Mouse (Mus musculus) WW6 (cell line): ENCODE results near the gene Tgm2.

ENCODE experiments used
- DNase-seq: peaks from one replicate; pipeline ENCODE4 v3.0.0-alpha.2; 2013; ENCODE audit warnings: low read depth, low spot score

Tgm2 gene

GRCm38 (mm10) chr2:158141690-158142440 lies 4.4 kb downstream of the Tgm2 start:
- no peak for DNase-seq

GRCm38 (mm10) chr2:158141271-158141670 lies 5.0 kb downstream of the Tgm2 start:
- DNase-seq, result no peak

GRCm38 (mm10) chr2:158140664-158141063 lies 5.6 kb downstream of the Tgm2 start:
- DNase-seq, result no peak

GRCm38 (mm10) chr2:158139628-158140027 lies 6.6 kb downstream of the Tgm2 start:
- no peak for DNase-seq

- no peak for DNase-seq
Observed at GRCm38 (mm10) chr2:158138778-158139177, 7.5 kb downstream of the Tgm2 start.

GRCm38 (mm10) chr2:158137771-158138170 lies 8.5 kb downstream of the Tgm2 start:
- DNase-seq, result no peak

- DNase-seq, result no peak
Observed at GRCm38 (mm10) chr2:158136205-158136604, 10.0 kb downstream of the Tgm2 start.

GRCm38 (mm10) chr2:158133050-158133449 lies 13.2 kb downstream of the Tgm2 start:
- no peak for DNase-seq

- no peak for DNase-seq
Observed at GRCm38 (mm10) chr2:158132320-158132719, 13.9 kb downstream of the Tgm2 start.

GRCm38 (mm10) chr2:158131197-158131835 lies 14.9 kb downstream of the Tgm2 start:
- DNase-seq, result no peak

- no peak for DNase-seq
Observed at GRCm38 (mm10) chr2:158130391-158130986, 15.7 kb downstream of the Tgm2 start.

- no peak for DNase-seq
Observed at GRCm38 (mm10) chr2:158129291-158130002, 16.8 kb downstream of the Tgm2 start.

- DNase-seq, result no peak
Observed at GRCm38 (mm10) chr2:158128461-158129130, 17.6 kb downstream of the Tgm2 start.

GRCm38 (mm10) chr2:158127872-158128271 lies 18.4 kb downstream of the Tgm2 start:
- DNase-seq, result no peak

GRCm38 (mm10) chr2:158127245-158127644 lies 19.0 kb downstream of the Tgm2 start:
- DNase-seq, result no peak

GRCm38 (mm10) chr2:158122814-158123213 lies 23.4 kb downstream of the Tgm2 start:
- DNase-seq, result no peak

- no peak for DNase-seq
Observed at GRCm38 (mm10) chr2:158121645-158122326, 24.4 kb downstream of the Tgm2 start.

- DNase-seq, result no peak
Observed at GRCm38 (mm10) chr2:158120868-158121267, 25.4 kb downstream of the Tgm2 start.

GRCm38 (mm10) chr2:158120211-158120610 lies 26.0 kb downstream of the Tgm2 start:
- DNase-seq, result no peak

- no peak for DNase-seq
Observed at GRCm38 (mm10) chr2:158119145-158119544, 27.1 kb downstream of the Tgm2 start.

GRCm38 (mm10) chr2:158116653-158117052 lies 29.6 kb downstream of the Tgm2 start:
- no peak for DNase-seq
